Mouse (Mus musculus) brown adipose tissue, adult 24 weeks (tissue): ENCODE results near the gene Amn1. TPM values are rescaled to one million over a fixed set of nuclear protein-coding genes. Genes with fewer than 3 reads are reported as not detected.
"Not testable (repeated sequence)": the region's sequence is repeated elsewhere in the genome, so short reads cannot be mapped to it uniquely, and the experiment has no call there.

Experiments
- H3K27ac ChIP-seq: fragments of 200-500 bp; replicated peaks from 2 replicates; pipeline ENCODE4 v1.5.1; 2012; ENCODE audit warnings: low read depth, mild to moderate bottlenecking, low read length
- H3K4me1 ChIP-seq: fragments of 200-500 bp; 2 replicates; pipeline ENCODE4 v1.6.1; 2012; ENCODE audit warnings: low read length, mixed read lengths; ENCODE audit not compliant: control insufficient read depth, insufficient read depth, insufficient read length
- H3K4me3 ChIP-seq: fragments of 200-500 bp; 2 replicates; pipeline ENCODE4 v1.5.1; 2012; ENCODE audit warnings: low read depth, mild to moderate bottlenecking, low read length, moderate library complexity; ENCODE audit not compliant: insufficient read depth
- polyA plus RNA-seq: library from polyadenylated mRNA; stranded (reverse); fragments of >200 nt; gene quantifications from 2 replicates; pipeline ENCODE4 v1.2.4, GENCODE M21; 2012; ENCODE audit not compliant: missing spikeins, insufficient read depth, insufficient read length

The Amn1 gene
- polyA plus RNA-seq = 19.6 and 20.7 TPM in 2 replicates

DNA sequence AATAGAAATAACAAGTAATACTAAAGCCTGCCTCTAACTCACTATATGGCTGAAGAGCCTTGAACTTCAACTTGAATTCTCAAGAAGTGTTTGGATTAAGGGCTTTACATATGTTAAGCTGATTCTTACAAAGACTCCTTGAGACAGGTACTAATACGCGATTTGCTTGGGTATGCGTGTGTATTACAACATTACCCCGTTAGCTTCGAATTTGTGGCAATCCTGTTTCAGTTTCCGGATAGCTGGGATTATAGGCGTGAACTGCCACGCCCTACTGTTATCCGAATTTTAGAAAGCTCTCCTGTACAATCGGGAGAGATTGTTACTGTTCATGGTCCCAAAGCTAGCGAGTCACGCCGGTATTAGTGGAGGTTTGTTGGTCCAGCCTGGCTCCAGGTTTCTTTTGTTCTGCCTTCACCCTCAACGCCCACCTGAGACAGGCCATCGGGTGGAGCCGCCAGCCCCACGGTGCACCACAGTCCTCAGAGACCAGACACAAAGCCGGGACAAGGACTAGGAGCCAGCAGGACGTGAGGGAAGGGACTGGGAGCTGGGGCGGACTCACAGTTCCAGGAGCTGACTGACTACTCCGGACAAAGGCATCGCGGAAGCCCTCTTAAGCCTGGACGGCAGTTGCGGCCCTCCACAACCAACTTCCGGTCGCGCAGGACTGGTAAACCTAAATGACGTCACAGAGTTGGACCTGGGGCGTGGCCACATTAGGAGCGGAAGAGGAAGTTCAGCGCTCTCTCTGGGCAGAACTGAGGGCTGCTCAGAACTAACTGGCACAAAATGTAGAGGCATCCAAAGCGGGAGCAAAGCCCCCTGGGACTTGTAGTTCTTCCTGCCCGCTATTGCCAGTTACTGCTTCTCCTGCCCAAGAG, at the start of gene Amn1:
Gene Amn1 (minus strand): TSS at position 672 of the 884 bp plus-strand sequence.
- H3K27ac ChIP-seq = peak within 1 kb of the TSS; percentile 95
- H3K4me3 ChIP-seq = peak within 1 kb of the TSS; percentile 85
- peaks cover 7% of the 10 kb centered on the region for H3K4me1 ChIP-seq

DNA sequence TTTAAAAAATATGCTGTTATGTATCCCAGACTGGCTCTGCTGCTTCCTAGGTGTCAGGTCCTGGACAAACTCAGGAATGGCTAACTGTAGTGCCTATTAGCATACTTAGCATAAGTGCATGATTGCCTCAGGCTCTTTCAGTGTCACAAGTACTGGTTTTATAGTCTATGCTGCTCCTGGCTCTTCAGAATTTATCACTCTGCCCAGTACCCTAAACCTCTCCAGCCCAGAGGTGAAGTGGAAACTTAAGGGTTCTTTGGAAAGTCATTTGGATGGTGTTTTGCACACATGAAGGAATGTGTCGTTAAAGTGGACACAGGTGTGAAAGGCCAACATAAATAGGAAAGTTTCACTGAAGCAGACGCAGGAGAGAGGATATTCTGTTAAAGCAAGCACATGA, 48.3 kb upstream of the Amn1 start:
- no peak overlapping the region for H3K27ac ChIP-seq
- H3K4me1 ChIP-seq = peaks cover 2% of the 10 kb centered on the region; the same call in 1 of the 2 replicates
- H3K4me3 ChIP-seq = no peak overlapping the region

DNA sequence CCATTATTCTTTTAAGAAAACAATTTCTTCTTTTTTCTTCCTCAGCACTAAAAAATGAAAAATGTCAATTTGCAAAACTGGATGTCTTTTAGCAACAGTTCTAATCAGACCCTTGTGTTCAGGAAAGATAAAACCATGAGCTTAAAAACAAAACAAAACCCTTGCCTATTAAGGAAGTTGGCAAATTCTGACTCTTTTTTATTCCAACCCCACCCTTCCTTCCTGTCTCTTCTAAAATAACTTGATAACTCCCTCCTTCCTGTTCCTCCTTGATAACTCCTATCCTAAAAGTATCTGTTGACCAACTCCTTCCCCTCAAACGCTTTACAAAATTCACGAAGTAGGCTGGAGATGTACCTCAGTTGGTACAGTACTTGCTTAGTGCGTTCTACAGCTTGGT, 45.4 kb upstream of the Amn1 start:
- Histone ChIP-seq H3K4me3 (no peak overlapping the region), H3K27ac (no peak overlapping the region), H3K4me1 (peaks cover 2% of the 10 kb centered on the region; the same call in 1 of the 2 replicates)

DNA sequence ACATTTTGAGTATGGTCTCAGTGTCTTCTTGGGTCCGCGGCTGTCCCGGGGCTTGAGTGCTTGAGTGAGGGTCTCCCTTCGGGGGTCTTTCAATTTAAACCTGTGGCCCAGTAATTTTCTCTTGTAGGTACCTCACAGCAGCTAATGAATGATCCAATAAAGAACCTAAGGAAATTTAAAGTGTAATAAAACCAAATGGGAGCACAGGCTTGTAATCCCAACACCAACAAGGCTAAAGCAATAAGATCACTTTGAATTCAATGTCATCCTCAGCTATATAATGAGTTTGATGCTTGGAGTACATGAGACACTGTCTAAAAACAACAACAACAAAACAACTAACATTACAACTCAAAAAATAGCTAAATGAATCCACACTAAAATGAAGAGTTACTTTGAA, 36.2 kb upstream of the Amn1 start:
- no peak overlapping the region for H3K4me3 ChIP-seq
- H3K4me1 ChIP-seq = no peaks in the 10 kb centered on the region
- no peak overlapping the region for H3K27ac ChIP-seq

DNA sequence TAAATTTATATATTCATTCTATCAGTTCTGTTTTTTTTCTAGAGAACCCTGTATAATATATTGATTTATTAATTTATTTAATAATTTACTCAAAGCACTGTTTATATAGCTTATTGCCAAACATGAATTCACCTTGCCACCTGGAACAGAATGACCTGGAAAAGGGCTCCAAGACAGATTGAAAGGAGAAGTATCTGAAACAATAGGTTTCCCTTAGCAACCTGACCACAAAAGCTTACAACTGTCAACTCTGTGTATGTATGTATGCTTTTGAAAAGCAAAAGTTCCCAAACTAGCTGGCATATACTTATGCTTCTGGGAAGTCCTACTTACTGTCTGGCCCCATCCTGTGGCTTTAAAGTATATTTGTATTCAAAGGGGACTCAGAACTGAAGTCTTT, 32.8 kb upstream of the Amn1 start:
- H3K4me1 ChIP-seq = no peaks in the 10 kb centered on the region
- no peak overlapping the region for H3K4me3 ChIP-seq
- no peak overlapping the region for H3K27ac ChIP-seq

DNA sequence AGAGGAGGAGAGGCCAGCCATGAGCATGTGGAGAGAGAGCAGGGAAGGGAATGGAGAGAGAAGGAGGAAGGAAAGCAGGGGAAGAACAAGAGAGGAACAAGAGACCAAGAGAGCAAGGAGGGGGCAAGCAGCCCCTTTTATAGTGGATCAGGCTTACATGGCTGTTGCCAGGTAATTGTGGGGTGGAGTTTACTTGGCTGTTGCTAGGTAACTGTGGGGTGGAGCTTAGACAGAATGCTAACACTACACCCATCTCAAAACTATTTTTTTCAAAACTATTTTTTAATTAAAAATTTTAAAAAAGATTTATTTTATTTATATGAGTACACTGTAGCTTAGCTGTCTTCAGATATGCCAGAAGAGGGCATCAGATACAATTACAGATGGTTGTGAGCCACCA, 10.1 kb upstream of the Amn1 start:
- Histone ChIP-seq H3K27ac (no peak overlapping the region), H3K4me1 (no peaks in the 10 kb centered on the region), H3K4me3 (no peak overlapping the region)

DNA sequence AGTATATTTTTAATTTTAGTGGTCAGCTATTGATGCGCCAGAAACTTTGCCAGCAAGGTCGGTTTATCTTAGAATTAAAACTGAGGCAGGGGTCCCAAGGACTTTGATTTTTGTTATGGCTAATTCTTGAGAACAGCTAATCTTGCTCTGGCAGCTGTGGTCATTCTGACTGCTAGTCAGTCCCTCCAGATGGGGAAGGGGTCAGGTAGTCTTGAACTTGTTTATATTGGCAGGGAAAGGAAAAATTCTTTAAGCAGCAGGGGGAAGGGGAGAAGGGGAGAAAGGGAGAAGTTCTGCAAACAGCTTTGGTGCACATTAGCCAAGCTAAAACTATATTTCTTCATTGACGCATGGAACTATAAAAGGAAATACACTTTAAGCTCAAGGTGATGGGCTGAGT, 8.6 kb upstream of the Amn1 start:
- Histone ChIP-seq H3K4me3 (no peak overlapping the region), H3K4me1 (no peaks in the 10 kb centered on the region), H3K27ac (no peak overlapping the region)

DNA sequence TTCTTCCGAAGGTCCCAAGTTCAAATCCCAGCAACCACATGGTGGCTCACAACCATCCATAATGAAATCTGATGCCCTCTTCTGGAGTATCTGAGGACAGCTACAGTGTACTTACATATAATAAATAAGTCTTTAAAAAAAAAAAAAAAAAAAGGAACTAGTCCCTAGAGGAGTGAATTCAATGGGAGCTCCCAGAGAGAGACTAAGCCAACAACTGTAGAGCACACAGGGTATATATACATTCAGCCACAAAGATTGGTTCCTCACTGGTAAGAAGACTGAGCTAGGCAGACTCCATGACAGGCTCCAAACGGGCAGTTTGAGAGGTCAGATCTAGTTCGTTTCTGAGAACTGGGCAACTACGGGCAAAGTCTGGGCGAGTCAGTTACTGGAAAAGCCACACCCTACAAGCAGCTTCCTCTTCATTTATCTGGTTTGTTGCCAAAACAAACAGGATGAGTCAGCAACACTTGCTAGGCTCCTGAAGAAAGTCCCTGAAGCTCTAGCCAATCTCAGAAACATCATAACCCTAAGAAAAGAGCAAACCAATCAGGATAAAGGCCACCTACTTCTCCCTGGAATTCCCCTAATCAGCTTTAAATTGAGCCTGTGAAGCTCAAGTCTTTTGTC, 4.9 kb upstream of the Amn1 start:
- peak overlapping the region; percentile 57 for H3K27ac ChIP-seq
- H3K4me1 ChIP-seq = no peaks in the 10 kb centered on the region; the same call in 1 of the 2 replicates
- no peak overlapping the region for H3K4me3 ChIP-seq

DNA sequence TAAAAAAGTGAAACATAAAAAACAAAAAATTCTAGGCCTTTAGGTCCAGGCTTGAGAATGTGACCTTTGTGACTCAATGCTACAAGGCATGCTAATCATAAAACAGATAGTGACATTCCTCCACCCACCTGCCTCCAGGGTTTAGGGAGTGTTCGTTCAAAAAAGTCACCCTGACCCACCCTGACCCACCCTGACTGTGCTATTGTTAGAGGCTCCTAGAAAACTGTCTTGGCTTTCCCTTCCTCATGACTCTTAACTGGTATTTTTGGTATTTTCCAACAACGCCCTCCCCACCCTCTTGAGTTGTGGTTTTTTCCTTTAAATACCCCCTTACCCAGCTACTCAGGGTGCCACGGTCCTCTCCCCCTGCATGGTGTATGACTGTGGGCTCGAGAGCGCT, 3.4 kb upstream of the Amn1 start:
- H3K4me3 ChIP-seq, H3K27ac ChIP-seq, H3K4me1 ChIP-seq: not testable (repeated sequence)

DNA sequence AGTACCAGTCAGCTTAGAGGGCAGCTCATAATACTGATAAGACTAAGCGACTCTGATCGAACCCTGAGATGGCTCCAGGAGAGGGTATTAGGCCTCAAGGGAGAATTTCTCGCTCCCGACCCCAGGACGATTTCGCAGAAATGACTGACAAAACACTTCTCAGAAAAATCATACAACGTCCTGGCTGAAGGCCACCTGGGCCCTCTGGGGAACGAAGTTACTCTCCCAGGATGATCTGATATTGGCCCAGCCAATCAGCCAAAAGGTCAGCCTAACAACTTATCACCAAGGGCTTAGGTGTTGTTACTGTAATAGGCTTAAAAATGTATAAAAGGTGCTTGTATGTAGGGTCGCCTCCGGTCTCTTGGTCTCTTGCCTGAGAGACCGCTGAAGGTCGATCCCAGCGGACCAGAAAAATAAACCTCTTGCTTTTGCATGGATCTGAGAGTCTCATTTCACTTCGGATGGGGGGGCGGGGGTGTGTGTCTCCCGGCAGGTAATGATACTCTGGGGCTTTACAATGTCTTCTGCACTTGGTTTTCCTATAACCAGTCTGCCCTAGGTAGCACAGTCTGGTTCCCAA, 919 bp upstream of the Amn1 start:
- H3K27ac ChIP-seq = peak overlapping the region; percentile 82; the same call in 1 of the 2 replicates
- H3K4me1 ChIP-seq = peaks cover 7% of the 10 kb centered on the region
- no peak overlapping the region for H3K4me3 ChIP-seq

DNA sequence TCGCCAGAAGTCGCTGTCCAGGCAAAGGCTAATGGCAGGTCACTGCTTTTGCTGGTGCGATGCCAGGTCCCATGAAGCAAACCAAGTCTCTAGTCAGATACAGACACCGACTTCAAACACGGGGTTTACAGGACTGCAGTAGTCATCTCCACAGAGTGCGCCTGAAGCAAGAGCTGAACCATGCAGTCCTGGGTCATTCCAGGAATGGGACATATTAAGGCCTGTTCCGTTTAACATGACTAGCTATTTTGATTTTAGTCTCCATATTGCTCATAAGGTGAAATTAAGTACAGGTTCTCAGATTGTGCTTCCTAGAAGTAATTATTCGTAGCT, 379 bp upstream of the Amn1 start:
- Histone ChIP-seq H3K4me3 (peak overlapping the region; percentile 85), H3K4me1 (peaks cover 7% of the 10 kb centered on the region), H3K27ac (peak overlapping the region; percentile 82)

DNA sequence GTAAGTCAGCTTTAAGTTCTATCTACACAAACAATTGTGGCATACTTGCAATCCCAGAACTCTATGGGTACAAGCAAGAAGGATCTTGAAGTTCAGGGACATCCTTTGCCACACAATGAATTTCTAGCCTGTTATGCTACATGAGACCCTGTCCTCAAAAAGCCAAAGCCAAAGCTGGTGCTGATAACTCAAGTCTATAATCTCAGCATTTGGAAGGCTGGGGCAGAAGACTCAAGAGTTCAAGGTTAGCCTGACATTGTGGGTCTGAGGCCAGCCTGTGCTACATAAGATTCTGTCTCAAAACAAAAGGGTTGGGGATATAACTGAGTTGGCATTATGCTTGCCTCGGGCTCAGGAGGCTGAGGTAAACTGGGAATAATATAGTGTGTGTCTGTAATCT, 1.1 kb downstream of the Amn1 start:
- peak overlapping the region; percentile 37 for H3K4me3 ChIP-seq
- H3K4me1 ChIP-seq = peaks cover 7% of the 10 kb centered on the region
- H3K27ac ChIP-seq = peak overlapping the region; percentile 35

DNA sequence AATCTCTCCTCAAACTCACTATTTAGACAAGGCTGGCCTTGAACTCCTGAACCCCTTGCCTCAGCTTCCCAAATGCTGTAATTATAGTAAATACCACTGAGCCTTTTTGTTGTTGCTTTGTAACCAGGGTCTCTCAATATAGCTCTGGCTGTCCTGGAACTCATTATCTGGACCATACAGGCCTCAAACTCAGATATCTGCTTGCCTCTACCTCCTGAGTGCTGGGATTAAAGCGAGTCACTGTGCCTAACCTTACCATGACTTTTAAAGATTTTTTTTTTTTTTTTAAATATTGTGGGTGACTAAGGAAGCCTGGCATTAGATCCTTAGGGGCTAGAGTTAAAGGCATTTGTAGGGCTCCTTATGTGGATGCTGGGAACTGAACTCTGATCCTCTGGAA, 4.5 kb downstream of the Amn1 start:
- Histone ChIP-seq H3K27ac (no peak overlapping the region), H3K4me1 (peaks cover 7% of the 10 kb centered on the region), H3K4me3 (no peak overlapping the region)

DNA sequence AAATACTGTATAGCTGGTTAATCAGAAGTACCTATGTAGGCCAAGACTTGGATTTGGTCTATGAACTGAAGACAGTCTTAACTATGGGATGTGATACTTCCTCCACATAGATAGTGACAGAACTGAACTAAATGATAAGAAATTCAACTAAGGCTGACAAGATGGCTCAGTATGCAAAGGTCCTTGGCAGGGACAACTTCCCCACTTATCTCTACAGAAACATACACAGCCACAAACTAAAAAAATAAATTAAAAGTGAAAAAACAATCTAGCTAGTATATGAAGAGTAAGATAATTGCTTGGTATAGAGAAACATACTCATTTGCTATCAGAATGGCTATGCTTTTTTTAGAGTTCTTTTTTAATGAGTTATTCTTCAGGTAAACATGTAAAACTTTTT, 9.4 kb downstream of the Amn1 start:
- Histone ChIP-seq H3K27ac (no peak overlapping the region), H3K4me3 (no peak overlapping the region), H3K4me1 (peaks cover 13% of the 10 kb centered on the region)

DNA sequence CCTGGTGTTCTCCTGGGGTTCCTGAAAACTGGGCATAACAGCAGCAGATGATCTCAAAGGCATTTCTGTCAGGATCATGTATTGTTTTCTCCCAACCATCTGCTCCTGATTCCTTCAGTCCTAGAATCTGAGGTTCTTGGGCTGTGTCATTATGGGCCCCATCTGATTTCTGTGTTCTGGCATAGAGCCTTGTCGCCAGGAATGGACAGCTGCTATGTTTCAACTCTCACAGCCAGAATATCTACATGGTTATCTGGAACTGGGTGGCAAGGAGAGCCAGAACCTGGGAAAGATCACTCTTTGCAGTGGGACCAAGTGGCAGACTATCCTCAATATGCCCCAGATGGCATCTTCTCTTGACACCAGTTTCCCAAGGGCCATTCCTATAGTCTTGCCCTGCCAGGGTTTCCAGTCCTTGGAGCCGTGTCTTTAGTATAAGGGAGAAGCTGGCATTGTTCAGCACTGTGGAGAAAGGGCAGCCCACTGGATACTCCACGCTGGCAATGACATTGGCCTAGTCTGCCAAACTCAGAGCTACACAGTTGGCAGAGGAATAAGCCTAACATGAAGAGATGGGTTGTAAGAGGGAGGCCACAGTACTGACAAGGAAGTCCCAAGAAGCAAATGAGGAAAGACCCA, 13.5 kb downstream of the Amn1 start:
- H3K27ac ChIP-seq = peak overlapping the region; percentile 50
- peaks cover 18% of the 10 kb centered on the region for H3K4me1 ChIP-seq
- H3K4me3 ChIP-seq = no peak overlapping the region
